Mouse (Mus musculus) adrenal gland, adult 18-20 months (tissue): Measurements from ENCODE around the gene Fam204a. TPM values are rescaled to one million over a fixed set of nuclear protein-coding genes. Genes with fewer than 3 reads are reported as not detected.

Experiments used
- DNase-seq, 2 experiments: peaks; one replicate each; pipeline ENCODE4 v3.0.0; 2021 to 2022; ENCODE audit warnings: low spot score in 2 of 2
- total RNA-seq, 2 experiments: library from RNA; stranded (reverse); gene quantifications; 1 replicate in 1 of 2; 2 replicates in 1 of 2; pipeline ENCODE4 v1.2.3; 2021

Fam204a gene
- total RNA-seq, 2 experiments from 2014 or later = 27.2 to 28.1 TPM

DNA sequence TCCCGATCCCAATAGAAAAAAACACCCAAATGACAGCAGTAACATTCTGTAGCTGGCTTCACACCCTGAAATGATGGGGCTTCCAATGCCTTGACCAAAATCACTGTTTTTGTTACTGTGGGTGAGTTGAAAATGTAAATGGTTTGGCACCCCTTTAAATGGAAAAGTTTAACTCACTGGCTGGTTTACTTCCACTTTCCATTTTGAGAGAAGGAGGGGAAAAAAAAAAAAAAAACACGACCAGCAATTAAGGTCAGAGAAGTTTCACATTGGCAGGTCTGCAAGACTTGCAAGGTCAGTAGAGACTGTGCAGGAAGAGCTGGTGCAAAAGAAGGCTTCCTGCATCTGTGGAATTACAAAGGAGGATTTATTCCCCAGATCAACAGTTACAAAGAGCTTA lies 61.1 kb downstream of the Fam204a start:
- no peak for DNase-seq

DNA sequence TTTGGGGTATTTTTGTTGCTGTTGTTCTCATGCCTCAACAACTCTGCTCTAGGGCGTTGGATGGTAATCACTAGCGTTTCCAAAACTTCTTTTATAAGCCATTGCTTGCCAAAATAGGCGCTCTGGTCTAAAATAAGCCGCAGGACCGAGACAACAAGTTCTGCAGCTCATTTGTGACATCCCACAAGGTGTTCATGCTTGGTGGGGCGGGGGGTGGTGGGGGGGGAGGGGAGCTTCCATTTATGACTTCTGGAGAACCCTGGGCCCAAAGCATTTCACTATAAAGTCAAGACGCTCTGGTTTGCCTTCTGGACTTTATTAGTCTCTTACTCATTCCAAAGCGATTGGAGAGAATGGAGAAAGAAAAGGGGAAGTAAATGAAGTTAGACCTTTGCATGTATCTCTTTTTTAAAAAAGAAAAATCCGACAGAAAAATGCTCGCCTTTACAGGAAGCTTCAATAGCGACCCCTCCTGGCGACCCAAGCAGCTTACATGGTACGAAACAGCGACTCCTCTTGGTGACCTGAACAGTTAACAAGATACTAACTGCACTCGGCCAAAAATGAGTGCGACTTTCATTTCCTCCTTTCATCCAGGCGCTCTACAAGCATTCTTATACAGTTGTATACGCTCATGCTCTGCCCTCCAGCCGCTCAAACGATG lies 65.8 kb downstream of the Fam204a start:
- DNase-seq = peak in 1 of 2 experiments; percentile 27

DNA sequence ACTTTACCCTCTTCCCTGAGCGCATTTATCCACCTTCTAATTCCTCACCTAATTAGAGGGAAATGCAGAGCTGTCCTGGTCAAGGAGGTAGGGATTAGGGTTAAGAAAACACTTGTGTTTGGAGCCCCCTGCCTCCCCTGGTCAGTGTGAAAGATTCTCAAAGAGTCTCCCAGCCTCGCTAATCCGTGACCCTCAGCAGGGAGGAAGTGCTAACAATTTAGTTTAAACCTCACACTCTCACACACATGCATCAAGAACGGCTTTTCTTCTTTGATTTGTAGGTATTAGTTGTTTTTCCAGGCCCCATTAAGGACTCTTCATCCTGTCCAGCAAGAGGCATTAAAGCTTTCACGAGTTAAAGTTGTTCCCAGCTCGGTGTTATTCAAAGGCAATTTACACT lies 66.7 kb downstream of the Fam204a start:
- DNase-seq = no peak

GRCm38 (mm10) chr19:60155266-60155665 lies 71.2 kb downstream of the Fam204a start:
- DNase-seq = no peak

DNA sequence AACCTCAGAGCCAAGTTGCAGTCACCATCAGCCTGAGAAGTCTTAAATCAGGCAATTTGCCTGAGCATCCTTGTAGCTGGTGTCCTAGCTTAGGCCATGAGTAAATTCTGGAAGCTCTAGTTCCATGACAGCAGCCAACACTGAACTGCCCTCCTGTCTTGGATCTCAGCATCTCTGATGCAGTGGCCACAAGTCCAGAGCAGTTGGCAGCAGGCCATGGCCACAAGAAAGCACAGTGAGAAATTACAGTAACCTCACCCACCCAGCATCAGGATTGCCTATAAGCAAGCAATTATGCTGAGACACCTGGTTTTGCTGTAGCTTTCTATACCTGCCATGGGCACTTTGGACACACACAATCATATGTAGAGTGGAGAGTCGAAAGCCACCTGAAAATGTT lies 73.4 kb downstream of the Fam204a start:
- DNase-seq = no peak

GRCm38 (mm10) chr19:60150056-60150455 lies 76.4 kb downstream of the Fam204a start:
- no peak for DNase-seq

DNA sequence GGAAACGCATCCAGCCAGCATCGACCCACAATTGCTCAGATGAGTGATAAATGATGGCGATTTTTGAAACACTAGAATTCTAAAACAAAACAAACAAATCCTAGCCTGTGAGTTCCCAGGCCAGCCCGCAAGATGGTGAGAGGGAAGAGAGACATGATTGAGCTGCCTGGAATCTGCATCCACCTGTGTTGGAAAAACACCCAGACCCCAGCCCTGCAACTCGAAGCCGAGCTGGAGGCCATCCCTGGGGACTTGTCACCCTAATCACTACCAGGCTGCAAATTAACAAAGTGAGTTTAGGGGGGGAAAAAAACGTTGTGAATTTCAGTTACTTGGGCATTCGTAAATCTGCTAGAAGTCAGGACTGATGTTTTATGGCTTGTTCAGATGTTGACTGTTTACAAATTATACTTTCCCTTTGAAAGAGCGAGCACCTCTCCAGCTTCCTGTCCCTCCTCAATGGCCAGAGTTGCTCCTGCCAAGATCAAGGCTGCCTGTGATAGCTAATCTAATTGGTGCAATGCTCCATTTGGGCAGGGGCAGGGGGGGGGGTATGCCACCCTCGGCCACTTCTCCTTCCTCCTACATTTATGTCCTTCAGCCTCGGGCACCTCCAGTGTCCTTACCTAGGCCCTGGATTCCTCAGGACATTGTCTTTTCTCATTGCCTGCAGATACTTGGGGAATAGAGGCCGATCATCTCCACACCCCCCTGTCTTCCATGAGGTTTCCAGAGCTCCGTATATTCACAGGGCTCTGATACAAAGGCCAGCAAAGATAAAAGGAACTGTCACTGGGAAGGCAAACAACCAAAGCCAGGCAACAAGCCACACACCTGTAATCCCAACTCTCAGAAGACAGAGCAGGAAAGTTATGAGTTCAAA lies 77.2 kb downstream of the Fam204a start:
- DNase-seq = no peak

Other genes with a start within 250 kb of the Fam204a start
- under 1 TPM; 0.80 to 0.96 TPM for gene Prlhr, start 241.6 kb upstream of the Fam204a start, total RNA-seq